Mouse (Mus musculus) heart, adult 18-20 months (tissue): Measurements from ENCODE around the gene Neurl3. TPM values are rescaled to one million over a fixed set of nuclear protein-coding genes. Genes with fewer than 3 reads are reported as not detected.

Experiments
- total RNA-seq, 2 experiments: library from RNA; stranded (reverse); gene quantifications; 2 replicates each; pipeline ENCODE4 v1.2.3; 2021

The Neurl3 gene
- total RNA-seq, 2 experiments from 2014 or later = 3.2 to 3.4 TPM

Other genes starting within 250 kb of the Neurl3 start
- 10 to 100 TPM; 19.7 to 21.3 TPM for gene Hs6st1, start 206.3 kb downstream of the Neurl3 start, total RNA-seq
- gene Uggt1, start 30.0 kb downstream of the Neurl3 start, total RNA-seq = 10 to 100 TPM; 26.3 to 28.2 TPM
- 10 to 100 TPM; 10.8 to 12.7 TPM for gene Arid5a, start 33.1 kb upstream of the Neurl3 start, total RNA-seq
- 10 to 100 TPM; 55.4 to 62.3 TPM for gene Kansl3, start 94.5 kb upstream of the Neurl3 start, total RNA-seq
- gene Fer1l5, start 97.6 kb upstream of the Neurl3 start, total RNA-seq = not detected
- gene Lman2l, start 170.6 kb upstream of the Neurl3 start, total RNA-seq = 10 to 100 TPM; 26.8 to 29.5 TPM
- gene Cnnm4, start 196.9 kb upstream of the Neurl3 start, total RNA-seq = 1 to 10 TPM; 3.8 to 4.3 TPM
- gene Cnnm3, start 237.2 kb upstream of the Neurl3 start, total RNA-seq = 10 to 100 TPM; 13.1 to 16.6 TPM